Mouse (Mus musculus): ENCODE measurements around the gene Gm10974.

Gene Gm10974

DNA sequence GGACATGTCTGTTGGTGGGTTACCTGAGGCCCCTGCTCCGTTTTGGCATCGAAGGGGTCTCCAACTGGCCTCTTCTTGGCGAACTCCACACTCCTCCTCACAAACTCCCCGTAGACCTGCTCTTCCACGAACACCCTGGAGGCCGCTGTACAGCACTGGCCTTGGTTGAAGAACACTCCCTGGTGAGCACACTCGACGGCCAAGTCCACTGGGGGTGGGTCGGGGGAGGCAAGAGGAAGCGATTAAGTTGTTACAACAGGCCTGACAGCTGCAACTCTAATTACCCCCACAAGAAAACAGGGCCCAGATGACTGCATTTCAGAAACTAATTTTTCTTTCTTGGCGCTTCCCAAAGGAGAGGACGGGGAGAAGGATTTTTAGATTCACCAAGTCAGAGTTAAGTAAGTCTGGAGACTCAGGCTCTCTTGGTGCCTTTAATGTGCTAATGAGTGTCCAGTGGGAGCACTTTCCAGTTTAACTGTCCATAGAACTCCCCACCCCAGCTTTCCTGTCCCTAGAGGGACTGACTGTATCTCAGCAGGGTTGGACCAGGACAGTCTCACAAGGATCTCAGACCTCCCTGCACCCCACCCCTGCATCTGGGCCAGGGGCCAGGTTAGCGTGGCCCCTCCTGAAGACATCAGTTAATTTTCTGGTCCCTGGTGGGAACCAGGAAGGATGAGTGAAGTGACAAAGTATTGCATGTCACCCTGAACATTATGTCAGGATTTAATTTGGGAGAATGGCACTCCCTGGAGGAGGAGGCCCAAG, 40.4 kb downstream of the Gm10974 start:
- DNase-seq (ENCODE audit: low spot score) = no peak

DNA sequence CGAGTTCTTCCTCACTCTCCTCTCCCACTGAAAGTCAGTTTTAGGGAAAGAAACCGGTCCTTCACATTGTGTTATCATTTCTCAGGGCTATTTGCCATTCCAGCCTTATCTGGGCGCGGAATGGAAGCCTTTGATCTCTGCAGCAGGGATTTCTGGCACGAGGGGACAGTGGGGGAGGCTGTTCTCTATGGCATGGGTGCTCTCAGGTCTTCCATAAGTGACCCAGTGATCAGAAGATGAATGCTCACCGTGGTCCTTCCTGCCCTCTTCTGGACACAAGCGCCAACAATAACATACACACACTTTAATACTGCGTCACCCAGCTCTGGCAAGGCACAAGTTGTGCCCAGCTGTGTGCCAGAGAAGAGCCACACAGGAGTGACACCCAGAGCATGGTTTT, 41.3 kb downstream of the Gm10974 start:
- DNase-seq (ENCODE audit: low spot score) = no peak

DNA sequence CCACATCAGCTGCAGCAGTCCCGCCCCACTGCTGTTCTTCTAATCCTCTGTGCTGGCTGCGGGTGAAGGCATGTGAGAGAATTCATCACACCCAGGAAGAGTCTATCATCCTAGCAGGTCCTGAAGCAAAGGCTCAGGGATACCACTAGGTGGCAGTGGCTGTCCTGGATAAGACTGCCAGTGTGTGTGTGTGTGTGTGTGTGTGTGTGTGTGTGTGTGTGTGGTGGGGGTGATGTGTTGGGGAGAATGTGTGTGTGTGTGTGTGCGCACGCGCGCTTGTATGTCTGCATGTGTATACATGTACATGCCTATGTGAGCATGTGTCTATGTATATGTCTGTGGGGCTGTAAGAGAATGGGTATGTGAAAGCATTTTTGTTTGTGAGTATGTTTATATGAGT, 43.7 kb downstream of the Gm10974 start:
- no peak for DNase-seq (ENCODE audit: low spot score)

DNA sequence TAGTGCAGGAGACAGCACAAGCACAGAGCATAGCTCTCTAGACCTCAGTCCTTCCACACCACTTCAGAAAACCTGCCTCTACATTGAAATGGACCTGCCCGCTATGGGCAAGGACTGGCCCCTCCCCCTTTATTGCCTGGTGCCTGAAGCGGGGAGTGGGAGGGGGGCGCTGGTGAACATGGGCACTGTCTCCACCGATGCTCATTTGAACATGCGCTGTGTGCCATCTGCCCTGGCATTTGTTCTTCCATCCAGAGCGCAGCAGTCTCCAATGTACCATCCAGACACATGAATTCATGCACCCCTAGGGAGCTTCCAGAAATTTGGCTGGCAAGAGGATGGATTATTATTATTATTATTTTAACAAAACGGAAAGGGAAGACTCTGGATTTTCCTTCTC, 47.4 kb downstream of the Gm10974 start:
- no peak for DNase-seq (ENCODE audit: low spot score)

DNA sequence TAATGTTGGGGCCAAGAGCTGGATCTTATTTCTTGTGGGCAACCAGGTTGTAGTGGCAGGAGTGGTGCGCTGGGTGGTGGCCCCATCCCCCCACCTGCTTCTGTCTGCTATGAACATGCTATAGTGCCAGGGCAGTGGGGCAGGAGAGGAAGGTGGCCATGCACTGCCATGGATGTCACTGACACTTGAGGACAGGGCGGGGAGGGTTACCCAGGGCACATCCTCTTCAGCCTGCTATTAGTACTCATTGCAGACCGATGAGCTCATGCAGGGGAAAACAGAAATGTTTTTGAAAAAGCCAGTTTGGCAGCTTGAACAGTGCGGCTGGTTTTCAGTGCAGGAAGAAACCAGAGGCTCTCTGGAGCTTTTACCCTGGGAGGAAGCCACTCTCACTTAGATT, 51.1 kb downstream of the Gm10974 start:
- peak; percentile 11 for DNase-seq (ENCODE audit: low spot score)

DNA sequence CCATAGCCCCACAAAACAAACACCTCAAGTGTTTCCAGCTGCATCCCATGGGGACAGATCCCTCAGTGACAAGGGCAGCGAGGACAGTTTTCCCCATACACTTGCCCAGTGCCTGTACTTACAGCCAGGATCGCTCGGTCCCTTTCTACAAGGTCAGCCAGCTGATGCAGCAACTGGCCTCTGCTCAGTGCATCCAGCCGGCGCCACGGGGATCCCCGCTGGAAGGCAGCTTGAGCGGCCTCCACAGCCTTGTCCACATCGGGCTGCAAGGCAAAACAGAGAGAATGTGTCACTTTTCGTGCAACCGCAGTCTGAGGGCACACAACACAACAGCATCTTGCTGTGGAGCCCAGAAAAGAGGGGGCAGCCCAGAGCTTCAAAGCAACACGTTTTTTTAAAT, 53.3 kb downstream of the Gm10974 start:
- DNase-seq (ENCODE audit: low spot score) = no peak

DNA sequence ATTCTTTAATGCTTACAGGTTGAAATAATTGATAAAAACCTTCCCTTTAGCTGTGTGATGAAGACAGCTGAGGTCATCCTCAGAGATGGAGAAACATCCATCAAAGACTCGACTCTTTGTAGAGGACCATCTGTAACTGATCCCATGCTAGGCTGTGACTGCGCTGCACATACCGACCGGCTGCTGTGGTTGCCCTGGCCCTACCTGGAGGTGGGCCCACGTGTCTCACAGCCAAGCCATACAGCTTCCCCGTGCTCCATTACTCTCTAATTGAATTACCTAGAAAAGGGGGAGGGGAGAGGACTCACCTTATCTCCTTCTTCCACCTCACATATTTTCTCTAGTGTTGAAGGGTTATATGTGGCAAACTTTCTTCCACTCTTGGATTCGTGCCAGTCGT, 56.2 kb downstream of the Gm10974 start:
- DNase-seq (ENCODE audit: low spot score) = no peak

DNA sequence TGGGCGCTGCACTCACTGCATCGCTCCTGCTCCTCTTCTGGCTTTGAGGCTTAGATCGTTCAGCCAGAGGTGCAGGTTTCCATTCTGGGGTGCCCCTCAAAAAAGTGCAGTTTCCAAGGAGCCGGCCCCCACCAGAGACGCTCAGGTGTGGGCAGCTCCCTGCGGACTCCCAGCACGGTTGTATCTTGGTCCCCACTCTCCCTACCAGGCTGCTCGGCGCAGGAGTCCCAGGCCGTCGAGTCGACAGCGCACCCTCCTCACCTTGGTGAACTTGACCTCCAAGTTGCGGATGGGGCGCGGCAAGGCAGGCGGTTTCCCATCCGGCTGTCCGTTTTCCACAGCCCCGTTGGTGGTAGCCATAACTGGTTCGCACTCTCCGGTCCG, 61.3 kb downstream of the Gm10974 start:
- DNase-seq (ENCODE audit: low spot score) = no peak

DNA sequence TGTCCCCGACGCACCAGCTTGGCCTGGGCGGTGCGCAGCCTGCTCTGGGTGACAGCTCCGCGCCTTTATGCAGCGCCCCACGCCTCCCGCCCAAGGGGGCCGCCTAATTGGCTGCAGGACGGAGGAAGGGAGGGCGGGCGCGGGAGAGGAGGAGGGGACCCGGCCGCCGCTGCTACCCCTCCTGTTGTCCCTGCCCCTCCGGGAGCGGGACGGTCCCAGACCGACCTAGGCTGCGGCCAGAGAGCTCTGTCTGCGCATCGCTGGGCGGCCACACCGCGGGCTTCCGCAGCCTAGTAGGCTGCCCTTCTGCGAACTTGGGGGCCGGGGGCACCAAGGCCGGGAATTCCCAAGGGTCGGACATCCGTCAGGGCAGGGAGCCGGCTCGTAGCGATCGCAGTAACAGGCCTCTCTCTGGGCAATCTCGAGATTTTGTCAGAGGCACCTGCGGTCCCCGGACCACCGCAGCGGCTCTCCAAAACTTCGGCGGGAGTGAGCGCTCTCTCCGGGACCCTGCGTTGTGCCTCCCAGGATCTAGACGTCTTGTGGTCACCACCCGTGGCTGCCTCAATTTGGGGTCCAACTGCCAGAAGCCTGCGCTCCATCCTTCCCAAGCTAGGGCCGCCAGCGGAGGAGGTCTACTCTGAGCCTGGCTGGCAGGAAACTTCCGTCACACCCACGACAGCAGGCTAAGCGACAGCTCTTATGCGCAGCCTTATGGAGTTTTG, 61.9 kb downstream of the Gm10974 start, which contains the start of gene Aldh1a3:
Gene Aldh1a3, minus strand, starts transcription at position 81 of the 725 bp plus-strand sequence.
- peak; percentile 48 for DNase-seq (ENCODE audit: low spot score)

DNA sequence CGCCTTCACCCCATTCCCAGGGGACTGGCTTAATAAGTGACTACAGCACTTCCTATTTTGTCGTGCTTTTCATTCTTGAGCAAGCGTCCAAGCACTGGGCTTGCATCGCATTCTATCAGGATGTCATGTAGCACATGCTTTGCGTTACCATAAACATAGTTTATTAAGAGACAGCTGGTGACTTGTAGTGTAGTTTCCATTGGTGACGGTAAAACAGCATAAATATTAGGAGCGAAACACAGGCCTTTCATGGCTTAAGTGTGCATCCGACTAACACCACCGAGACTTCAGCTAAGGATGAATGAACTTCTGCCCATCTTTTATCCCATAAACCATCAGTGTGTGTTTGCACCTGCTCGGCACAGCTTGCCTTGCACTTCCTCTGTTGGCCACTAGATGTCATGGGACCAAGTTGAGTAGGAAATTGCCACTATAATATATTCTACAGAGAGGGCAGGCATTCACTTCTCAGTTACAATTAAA, 68.8 kb downstream of the Gm10974 start:
- DNase-seq (ENCODE audit: low spot score) = peak; percentile 62

Measured in MN1 (cell line).